Mouse (Mus musculus) adrenal gland, postnatal 10 days (tissue): ENCODE results near the gene Msmb. TPM values are rescaled to one million over a fixed set of nuclear protein-coding genes. Genes with fewer than 3 reads are reported as not detected.
"Not testable (repeated sequence)": the region's sequence is repeated elsewhere in the genome, so short reads cannot be mapped to it uniquely, and the experiment has no call there.

Experiments used
- DNase-seq: peaks from one replicate; pipeline ENCODE4 v3.0.0; 2021; ENCODE audit warnings: mixed read lengths
- total RNA-seq, 2 experiments: library from RNA; stranded (reverse); gene quantifications; 2 replicates each; pipeline ENCODE4 v1.2.3; 2021

Gene Msmb
- total RNA-seq, 2 experiments from 2014 or later: not detected

- DNase-seq: no peak
Measured at GRCm38 (mm10) chr14:32146578-32146977, 4.8 kb downstream of the Msmb start.

GRCm38 (mm10) chr14:32150872-32151271 lies 9.0 kb downstream of the Msmb start:
- DNase-seq: no peak

- DNase-seq: no peak
Measured at GRCm38 (mm10) chr14:32152243-32152965, 10.6 kb downstream of the Msmb start.

GRCm38 (mm10) chr14:32153156-32153555 lies 11.3 kb downstream of the Msmb start:
- DNase-seq: peak; percentile 40

GRCm38 (mm10) chr14:32154758-32155157 lies 12.9 kb downstream of the Msmb start:
- no peak for DNase-seq

GRCm38 (mm10) chr14:32159150-32159670 lies 17.4 kb downstream of the Msmb start:
- DNase-seq: no peak

- DNase-seq: peak; percentile 98
Measured at GRCm38 (mm10) chr14:32159690-32160246, 17.9 kb downstream of the Msmb start, which contains the start of gene Ncoa4. Ncoa4 (plus strand) TSS chr14:32159865.

- DNase-seq: no peak
Measured at GRCm38 (mm10) chr14:32160563-32160962, 18.7 kb downstream of the Msmb start.

- no peak for DNase-seq
Measured at GRCm38 (mm10) chr14:32161090-32161885, 19.5 kb downstream of the Msmb start.

GRCm38 (mm10) chr14:32162231-32162630 lies 20.4 kb downstream of the Msmb start:
- DNase-seq: no peak

- DNase-seq: no peak
Measured at GRCm38 (mm10) chr14:32163203-32163888, 21.5 kb downstream of the Msmb start.

- DNase-seq: no peak
Measured at GRCm38 (mm10) chr14:32164173-32165051, 22.6 kb downstream of the Msmb start.

GRCm38 (mm10) chr14:32165278-32166061 lies 23.6 kb downstream of the Msmb start:
- peak; percentile 86 for DNase-seq

- no peak for DNase-seq
Measured at GRCm38 (mm10) chr14:32166062-32166441, 24.2 kb downstream of the Msmb start.

- DNase-seq: no peak
Measured at GRCm38 (mm10) chr14:32166840-32167239, 25.0 kb downstream of the Msmb start.

GRCm38 (mm10) chr14:32167326-32167725 lies 25.5 kb downstream of the Msmb start:
- DNase-seq: no peak

- DNase-seq: peak; percentile 39
Measured at GRCm38 (mm10) chr14:32168653-32169231, 26.9 kb downstream of the Msmb start.

- no peak for DNase-seq
Measured at GRCm38 (mm10) chr14:32170137-32170536, 28.3 kb downstream of the Msmb start.

GRCm38 (mm10) chr14:32175310-32175709 lies 33.5 kb downstream of the Msmb start:
- no peak for DNase-seq

- not testable (repeated sequence) for DNase-seq
Measured at GRCm38 (mm10) chr14:32176590-32176989, 34.8 kb downstream of the Msmb start.
